Mouse (Mus musculus) lung, postnatal 0 days (tissue): ENCODE measurements at regions not wholly inside any gene's neighbourhood (a gene's known extent, or its start where the extent isn't known, plus 50 kb on each side); places are given as distances from the start of the nearest gene placed in this dataset.

Experiments
- ATAC-seq: fragments of 200-750 bp; cut with Nextera tagmentation; 2 replicates; pipeline ENCODE4 v1.8.0; 2017; ENCODE audit warnings: moderate library complexity
- DNase-seq: peaks from one replicate; pipeline ENCODE4 v3.0.0-alpha.2; 2016; ENCODE audit warnings: low spot score
- H3K27ac ChIP-seq: fragments of 300-500 bp; sonication (generic); 2 replicates; pipeline ENCODE4 v1.5.1; 2014; ENCODE audit warnings: antibody characterized with exemption, mild to moderate bottlenecking, low read length, mixed read lengths
- H3K27me3 ChIP-seq: fragments of 300-500 bp; sonication (generic); replicated peaks from 2 replicates; pipeline ENCODE4 v1.6.1; 2014; ENCODE audit warnings: low read length, mixed read lengths; ENCODE audit not compliant: insufficient read depth
- H3K36me3 ChIP-seq: fragments of 300-500 bp; sonication (generic); 2 replicates; pipeline ENCODE4 v1.6.1; 2014; ENCODE audit warnings: low read length, mixed read lengths; ENCODE audit not compliant: insufficient read depth
- H3K4me1 ChIP-seq: fragments of 300-500 bp; sonication (generic); 2 replicates; pipeline ENCODE4 v1.6.1; 2014; ENCODE audit warnings: antibody characterized with exemption, low read depth, low read length, mixed read lengths; ENCODE audit not compliant: insufficient read depth
- H3K4me2 ChIP-seq: fragments of 300-500 bp; sonication (generic); replicated peaks from 2 replicates; pipeline ENCODE4 v1.6.1; 2014; ENCODE audit warnings: low read depth, mild to moderate bottlenecking, low read length, moderate library complexity, mixed read lengths
- H3K4me3 ChIP-seq: fragments of 300-500 bp; sonication (generic); 2 replicates; pipeline ENCODE4 v1.5.1; 2014; ENCODE audit warnings: low read depth, low read length
- H3K9ac ChIP-seq: fragments of 300-500 bp; sonication (generic); replicated peaks from 2 replicates; pipeline ENCODE4 v1.6.1; 2014; ENCODE audit warnings: low read depth, mild to moderate bottlenecking
- H3K9me3 ChIP-seq: fragments of 300-500 bp; sonication (generic); 2 replicates; pipeline ENCODE4 v1.6.1; 2016; ENCODE audit warnings: low read length, mixed read lengths
- CTCF ChIP-seq: IDR thresholded peaks from 2 replicates; pipeline ENCODE4 v1.5.1; 2016; ENCODE audit warnings: antibody characterized with exemption, mild to moderate bottlenecking
- EP300 ChIP-seq: IDR thresholded peaks from 2 replicates; pipeline ENCODE4 v1.6.1; 2016; ENCODE audit warnings: antibody characterized with exemption, mild to moderate bottlenecking, control low read depth
- WGBS: fragments of 180-500 bp; shearing (Covaris S2); extraction: QIAGEN DNeasy Blood & Tissue Kit; methylation state at CpG from one replicate; pipeline ENCODE4 v1.1.7; 2014; 5-methylcytosine and 5-hydroxymethylcytosine counted together

GRCm38 (mm10) chr1:89011454-89011853 lies 58.8 kb upstream of the Sh3bp4 start:
- Histone ChIP-seq H3K9me3 (no peaks in the 10 kb centered on the region), H3K27me3 (no peaks in the 10 kb centered on the region), H3K9ac (no peak overlapping the region), H3K4me2 (no peak overlapping the region), H3K36me3 (no peaks in the 10 kb centered on the region), H3K27ac (0 out of 2 replicates have a peak overlapping the region, but pooled peaks have one; percentile 15), H3K4me3 (no peak overlapping the region), H3K4me1 (no peaks in the 10 kb centered on the region)
- DNase-seq (no peak), ATAC-seq (no peak)
- 48% methylated on average over 7 of the region's 7 CpGs for whole genome bisulfite sequencing
- TF ChIP-seq CTCF (no peak), EP300 (no peak)

- Histone ChIP-seq H3K36me3 (no peaks in the 10 kb centered on the region), H3K9me3 (no peaks in the 10 kb centered on the region), H3K4me2 (peak overlapping the region; percentile 29; the same call in 1 of the 2 replicates), H3K27me3 (no peaks in the 10 kb centered on the region), H3K4me1 (no peaks in the 10 kb centered on the region), H3K4me3 (peak overlapping the region; percentile 20; the same call in 1 of the 2 replicates), H3K9ac (no peak overlapping the region), H3K27ac (peak overlapping the region; percentile 81)
- TF ChIP-seq CTCF: no peak
- 0 out of 2 replicates have a peak, but pooled peaks have one; percentile 45 for TF ChIP-seq EP300
- DNase-seq (peak; percentile 92), ATAC-seq (peak; percentile 96)
- WGBS: 22% methylated on average over 12 of the region's 12 CpGs
These were observed 54.8 kb upstream of the Sh3bp4 start for GRCm38 (mm10) chr1:89015385-89015784.

- no peak for TF ChIP-seq CTCF
- peak; percentile 56 for TF ChIP-seq EP300
- Histone ChIP-seq H3K4me1 (no peaks in the 10 kb centered on the region), H3K9ac (no peak overlapping the region), H3K9me3 (no peaks in the 10 kb centered on the region), H3K36me3 (no peaks in the 10 kb centered on the region), H3K27me3 (no peaks in the 10 kb centered on the region), H3K4me2 (peak overlapping the region; percentile 29; the same call in 1 of the 2 replicates), H3K4me3 (peak overlapping the region; percentile 20; the same call in 1 of the 2 replicates), H3K27ac (peak overlapping the region; percentile 81)
- ATAC-seq (peak; percentile 74), DNase-seq (peak; percentile 67)
- 47% methylated on average over 10 of the region's 10 CpGs for WGBS
These were observed 54.4 kb upstream of the Sh3bp4 start for GRCm38 (mm10) chr1:89015845-89016244.

DNA sequence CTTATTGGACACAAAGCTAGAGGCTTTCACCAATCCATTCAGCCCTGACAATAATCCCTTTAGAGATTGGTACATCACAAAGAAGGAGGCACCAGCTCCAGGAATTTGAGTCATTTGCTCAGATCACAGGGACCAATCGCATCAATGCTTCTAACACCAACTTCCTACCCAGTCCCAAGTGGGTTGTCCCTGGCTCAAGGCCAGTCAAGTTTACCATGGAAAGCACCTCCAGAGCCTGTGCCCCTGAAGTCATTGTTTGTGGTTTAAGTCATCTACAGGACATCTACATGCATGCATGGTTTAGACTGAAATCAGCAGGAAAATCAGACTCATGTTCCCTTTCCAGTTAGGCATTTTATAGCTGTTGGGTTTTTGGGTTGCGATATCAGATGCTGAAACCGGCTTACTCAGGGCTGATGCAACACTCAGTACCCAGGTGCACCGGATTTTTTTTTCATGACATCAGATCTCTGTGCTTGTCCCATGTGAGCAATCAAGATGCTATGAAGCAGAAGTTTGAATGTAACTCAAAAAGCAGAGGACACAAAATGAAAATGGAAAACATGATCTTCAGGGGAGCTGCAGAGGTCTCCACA lies 50.3 kb upstream of the Sh3bp4 start:
- ATAC-seq (no peak), DNase-seq (no peak)

More for the DNA sequence above, 50.3 kb upstream of the Sh3bp4 start:
- 82% methylated on average over 4 of the region's 4 CpGs for WGBS
- no peaks in the 10 kb centered on the region for H3K4me1 ChIP-seq
- no peak overlapping the region for H3K9ac ChIP-seq
- H3K36me3 ChIP-seq: no peaks in the 10 kb centered on the region
- no peak overlapping the region for H3K4me3 ChIP-seq
- H3K4me2 ChIP-seq: no peak overlapping the region
- H3K9me3 ChIP-seq: no peaks in the 10 kb centered on the region
- no peaks in the 10 kb centered on the region for H3K27me3 ChIP-seq
- TF ChIP-seq EP300 (no peak), CTCF (no peak)
- no peak overlapping the region for H3K27ac ChIP-seq
